Mouse (Mus musculus) stomach, embryonic 14.5 days (tissue): ENCODE measurements around the gene Kiss1. TPM values are rescaled to one million over a fixed set of nuclear protein-coding genes. Genes with fewer than 3 reads are reported as not detected.
"Not testable (repeated sequence)": the region's sequence is repeated elsewhere in the genome, so short reads cannot be mapped to it uniquely, and the experiment has no call there.

Experiments used
- ATAC-seq: fragments of 200-750 bp; cut with Nextera tagmentation; 2 replicates; pipeline ENCODE4 v1.8.0; 2017; ENCODE audit warnings: low read depth, moderate TSS enrichment; ENCODE audit not compliant: insufficient number of reproducible peaks, insufficient read depth, low FRiP score
- H3K27ac ChIP-seq: fragments of 300-500 bp; sonication (generic); 2 replicates; pipeline ENCODE4 v1.5.1; 2014; ENCODE audit warnings: mild to moderate bottlenecking, low read length, moderate library complexity, mixed read lengths
- H3K27me3 ChIP-seq: fragments of 300-500 bp; sonication (generic); 2 replicates; pipeline ENCODE4 v1.6.1; 2014; ENCODE audit warnings: low read length, control low read depth, mixed read lengths; ENCODE audit not compliant: control insufficient read depth, insufficient read depth
- H3K36me3 ChIP-seq: fragments of 300-500 bp; sonication (generic); 2 replicates; pipeline ENCODE4 v1.6.1; 2014; ENCODE audit warnings: mild to moderate bottlenecking, control low read depth, low read length, moderate library complexity, mixed read lengths; ENCODE audit not compliant: control insufficient read depth, insufficient read depth
- H3K4me1 ChIP-seq: fragments of 300-500 bp; sonication (generic); 2 replicates; pipeline ENCODE4 v1.6.1; 2014; ENCODE audit warnings: low read length, control low read depth, mixed read lengths; ENCODE audit not compliant: control insufficient read depth, insufficient read depth
- H3K4me2 ChIP-seq: fragments of 300-500 bp; sonication (generic); replicated peaks from 2 replicates; pipeline ENCODE4 v1.6.1; 2014; ENCODE audit warnings: low read depth, low read length, control low read depth
- H3K4me3 ChIP-seq: fragments of 300-500 bp; sonication (generic); 2 replicates; pipeline ENCODE4 v1.5.1; 2014; ENCODE audit warnings: low read depth, low read length, control low read depth
- H3K9ac ChIP-seq: fragments of 300-500 bp; sonication (generic); replicated peaks from 2 replicates; pipeline ENCODE4 v1.6.1; 2014; ENCODE audit warnings: low read depth, mild to moderate bottlenecking, control low read depth, low read length, moderate library complexity, mixed read lengths
- H3K9me3 ChIP-seq: fragments of 300-500 bp; sonication (generic); 2 replicates; pipeline ENCODE4 v1.6.1; 2016; ENCODE audit warnings: low read depth, low read length, control low read depth; ENCODE audit not compliant: control insufficient read depth
- WGBS: fragments of 180-500 bp; shearing (Covaris S2); extraction: QIAGEN DNeasy Blood & Tissue Kit; methylation state at CpG from one replicate; pipeline ENCODE4 v1.1.7; 2014; 5-methylcytosine and 5-hydroxymethylcytosine counted together
- polyA plus RNA-seq: library from polyadenylated mRNA; unstranded; fragments of >200 nt; fragmentation: Nextera tagmentation; extraction: Ambion mirVana; gene quantifications from 2 replicates; pipeline ENCODE4 v1.2.1, GENCODE M21; 2014

Gene Kiss1
- polyA plus RNA-seq, 1 experiment from 2014 or later, result not detected

GRCm38 (mm10) chr1:133327094-133327493 lies 5.4 kb downstream of the Kiss1 start:
- H3K4me1 ChIP-seq, result peaks cover 13% of the 10 kb centered on the region
- no peak for ATAC-seq
- H3K9me3 ChIP-seq, result no peaks in the 10 kb centered on the region
- H3K27ac ChIP-seq, result no peak overlapping the region
- H3K4me2 ChIP-seq, result no peak overlapping the region
- H3K9ac ChIP-seq, result no peak overlapping the region
- H3K36me3 ChIP-seq, result no peaks in the 10 kb centered on the region
- H3K4me3 ChIP-seq, result no peak overlapping the region
- H3K27me3 ChIP-seq, result peaks cover 6% of the 10 kb centered on the region; the same call in 1 of the 2 replicates
- whole genome bisulfite sequencing, result 60% methylated on average over 5 of the region's 5 CpGs

- H3K4me1 ChIP-seq, result peaks cover 13% of the 10 kb centered on the region
- H3K27me3 ChIP-seq, result peaks cover 6% of the 10 kb centered on the region; the same call in 1 of the 2 replicates
- H3K9me3 ChIP-seq, result no peaks in the 10 kb centered on the region
- no peak overlapping the region for H3K4me2 ChIP-seq
- H3K4me3 ChIP-seq, result no peak overlapping the region
- 74% methylated on average over 6 of the region's 6 CpGs for WGBS
- H3K9ac ChIP-seq, result no peak overlapping the region
- no peak for ATAC-seq
- H3K36me3 ChIP-seq, result no peaks in the 10 kb centered on the region
- no peak overlapping the region for H3K27ac ChIP-seq
These were observed 6.7 kb downstream of the Kiss1 start for GRCm38 (mm10) chr1:133328299-133328795.

GRCm38 (mm10) chr1:133328896-133329637 lies 7.4 kb downstream of the Kiss1 start:
- Histone ChIP-seq H3K27ac (no peak overlapping the region), H3K27me3 (peaks cover 6% of the 10 kb centered on the region; the same call in 1 of the 2 replicates), H3K4me2 (peak overlapping the region; percentile 42), H3K4me3 (peak overlapping the region; percentile 23), H3K36me3 (no peaks in the 10 kb centered on the region), H3K4me1 (peaks cover 13% of the 10 kb centered on the region), H3K9me3 (no peaks in the 10 kb centered on the region), H3K9ac (peak overlapping the region; percentile 21; the same call in 1 of the 2 replicates)
- ATAC-seq, result 0 out of 2 replicates have a peak, but pooled peaks have one; percentile 18
- WGBS, result 9% methylated on average over 34 of the region's 34 CpGs

- no peaks in the 10 kb centered on the region for H3K9me3 ChIP-seq
- peaks cover 6% of the 10 kb centered on the region; the same call in 1 of the 2 replicates for H3K27me3 ChIP-seq
- no peak for ATAC-seq
- peak overlapping the region; percentile 21; the same call in 1 of the 2 replicates for H3K9ac ChIP-seq
- no peak overlapping the region for H3K27ac ChIP-seq
- H3K4me3 ChIP-seq, result peak overlapping the region; percentile 23
- peaks cover 13% of the 10 kb centered on the region for H3K4me1 ChIP-seq
- H3K4me2 ChIP-seq, result peak overlapping the region; percentile 42
- 31% methylated on average over 7 of the region's 7 CpGs for WGBS
- no peaks in the 10 kb centered on the region for H3K36me3 ChIP-seq
These were observed 7.9 kb downstream of the Kiss1 start for GRCm38 (mm10) chr1:133329638-133329964.

GRCm38 (mm10) chr1:133331142-133331541 lies 9.5 kb downstream of the Kiss1 start:
- no peak overlapping the region for H3K27ac ChIP-seq
- no peaks in the 10 kb centered on the region for H3K36me3 ChIP-seq
- H3K4me1 ChIP-seq, result peaks cover 13% of the 10 kb centered on the region
- no peak overlapping the region for H3K4me3 ChIP-seq
- H3K9me3 ChIP-seq, result no peaks in the 10 kb centered on the region
- no peak for ATAC-seq
- no peak overlapping the region for H3K9ac ChIP-seq
- H3K4me2 ChIP-seq, result no peak overlapping the region
- WGBS, result 79% methylated on average over 3 of the region's 3 CpGs
- peaks cover 6% of the 10 kb centered on the region; the same call in 1 of the 2 replicates for H3K27me3 ChIP-seq

GRCm38 (mm10) chr1:133332656-133333430 lies 11.2 kb downstream of the Kiss1 start:
- peaks cover 6% of the 10 kb centered on the region; the same call in 1 of the 2 replicates for H3K27me3 ChIP-seq
- no peak overlapping the region for H3K27ac ChIP-seq
- no peak for ATAC-seq
- H3K4me1 ChIP-seq, result peaks cover 13% of the 10 kb centered on the region
- no peak overlapping the region for H3K9ac ChIP-seq
- WGBS, result 89% methylated on average over 11 of the region's 11 CpGs
- H3K4me3 ChIP-seq, result no peak overlapping the region
- H3K4me2 ChIP-seq, result no peak overlapping the region
- no peaks in the 10 kb centered on the region for H3K36me3 ChIP-seq
- no peaks in the 10 kb centered on the region for H3K9me3 ChIP-seq

GRCm38 (mm10) chr1:133333937-133334336 lies 12.3 kb downstream of the Kiss1 start:
- H3K9me3 ChIP-seq, result no peaks in the 10 kb centered on the region
- H3K4me2 ChIP-seq, result no peak overlapping the region
- no peak for ATAC-seq
- H3K36me3 ChIP-seq, result no peaks in the 10 kb centered on the region
- H3K27ac ChIP-seq, result no peak overlapping the region
- H3K27me3 ChIP-seq, result peaks cover 6% of the 10 kb centered on the region; the same call in 1 of the 2 replicates
- H3K4me3 ChIP-seq, result no peak overlapping the region
- no peak overlapping the region for H3K9ac ChIP-seq
- 80% methylated on average over 6 of the region's 6 CpGs for WGBS
- H3K4me1 ChIP-seq, result peaks cover 8% of the 10 kb centered on the region

GRCm38 (mm10) chr1:133340403-133340802 lies 18.7 kb downstream of the Kiss1 start:
- not testable (repeated sequence) for H3K4me2 ChIP-seq, H3K9me3 ChIP-seq, H3K9ac ChIP-seq, H3K27ac ChIP-seq, H3K27me3 ChIP-seq, H3K4me3 ChIP-seq, H3K4me1 ChIP-seq, H3K36me3 ChIP-seq, ATAC-seq
- whole genome bisulfite sequencing, result 71% methylated on average over 1 of the region's 1 CpGs
